Mouse (Mus musculus) myocyte (in vitro differentiated cells): ENCODE measurements at regions not wholly inside any gene's neighbourhood (a gene's known extent, or its start where the extent isn't known, plus 50 kb on each side); places are given as distances from the start of the nearest gene placed in this dataset.

Experiments used
- CEBPB ChIP-seq: IDR thresholded peaks from 2 replicates; pipeline ENCODE4 v1.6.1; 2011; ENCODE audit warnings: mild to moderate bottlenecking, moderate library complexity; ENCODE audit not compliant: poor library complexity, insufficient read depth, severe bottlenecking
- MAX ChIP-seq: IDR thresholded peaks from one replicate; pipeline ENCODE4 v1.6.1; 2011; ENCODE audit warnings: low read depth, mild to moderate bottlenecking, control low read depth
- MYOG ChIP-seq, 3 experiments: IDR thresholded peaks; one replicate each; pipeline ENCODE4 v1.6.1; 2011; ENCODE audit warnings: control low read depth in 2 of 3, low read depth in 2 of 3, mild to moderate bottlenecking in 2 of 3; ENCODE audit not compliant: insufficient read length in 2 of 3, control insufficient read depth in 1 of 3, insufficient read depth in 1 of 3
- POLR2A ChIP-seq: IDR thresholded peaks from one replicate; pipeline ENCODE4 v1.6.1; 2011; ENCODE audit warnings: low read depth, mild to moderate bottlenecking, control low read depth, moderate library complexity; ENCODE audit not compliant: insufficient read length
- POLR2AphosphoS2 ChIP-seq: IDR thresholded peaks from one replicate; pipeline ENCODE4 v1.6.1; 2011; ENCODE audit warnings: low read depth, control low read depth; ENCODE audit not compliant: insufficient read length
- USF1 ChIP-seq: IDR thresholded peaks from one replicate; pipeline ENCODE4 v1.6.1; 2011; ENCODE audit warnings: low read depth, mild to moderate bottlenecking, control low read depth, moderate library complexity

GRCm38 (mm10) chr17:15248417-15248791 lies 128.3 kb downstream of the Dll1 start:
- no peak for TF ChIP-seq POLR2A
- TF ChIP-seq POLR2AphosphoS2, result no peak
- no peak for TF ChIP-seq CEBPB
- TF ChIP-seq MYOG (IDR thresholded peaks at IDR 0.05; ENCODE audit: control insufficient read depth in 1 of 3, insufficient read depth in 1 of 3, insufficient read length in 2 of 3, low read depth in 2 of 3), result peak in 2 of 3 experiments; percentile 50 to 73
- TF ChIP-seq USF1, result no peak
- no peak for TF ChIP-seq MAX
